Mouse (Mus musculus) liver, embryonic 11.5 days (tissue): Measurements from ENCODE around the gene Mgst3. TPM values are rescaled to one million over a fixed set of nuclear protein-coding genes. Genes with fewer than 3 reads are reported as not detected.
A peak's percentile ranks its signal among the peaks of the same experiment; 100 is the strongest.
"Not testable (repeated sequence)": the region's sequence is repeated elsewhere in the genome, so short reads cannot be mapped to it uniquely, and the experiment has no call there.

Experiments
- ATAC-seq: fragments of 200-750 bp; cut with Nextera tagmentation; replicated peaks from 2 replicates; pipeline ENCODE4 v1.8.0; 2017; ENCODE audit warnings: moderate number of reproducible peaks, mild to moderate bottlenecking, moderate TSS enrichment, moderate library complexity; ENCODE audit not compliant: low FRiP score
- DNase-seq: peaks from one replicate; pipeline ENCODE4 v3.0.0-alpha.2; 2017; ENCODE audit warnings: low spot score
- H3K27ac ChIP-seq: fragments of 300-500 bp; sonication (generic); 2 replicates; pipeline ENCODE4 v1.5.1; 2014; ENCODE audit warnings: mild to moderate bottlenecking, low read depth, low read length, control low read depth
- H3K27me3 ChIP-seq: fragments of 300-500 bp; sonication (generic); replicated peaks from 2 replicates; pipeline ENCODE4 v1.6.1; 2014; ENCODE audit warnings: low read length, mixed read lengths; ENCODE audit not compliant: control insufficient read depth, insufficient read depth
- H3K36me3 ChIP-seq: fragments of 300-500 bp; sonication (generic); 2 replicates; pipeline ENCODE4 v1.6.1; 2014; ENCODE audit warnings: mild to moderate bottlenecking, low read length, moderate library complexity, mixed read lengths; ENCODE audit not compliant: control insufficient read depth, insufficient read depth
- H3K4me1 ChIP-seq: fragments of 300-500 bp; sonication (generic); replicated peaks from 2 replicates; pipeline ENCODE4 v1.6.1; 2014; ENCODE audit warnings: low read length, mixed read lengths; ENCODE audit not compliant: control insufficient read depth, insufficient read depth
- H3K4me2 ChIP-seq: fragments of 300-500 bp; sonication (generic); 2 replicates; pipeline ENCODE4 v1.6.1; 2014; ENCODE audit warnings: mild to moderate bottlenecking, control low read depth, moderate library complexity
- H3K4me3 ChIP-seq: fragments of 300-500 bp; sonication (generic); 2 replicates; pipeline ENCODE4 v1.5.1; 2014; ENCODE audit warnings: low read depth, low read length, control low read depth
- H3K9ac ChIP-seq: fragments of 300-500 bp; sonication (generic); 2 replicates; pipeline ENCODE4 v1.6.1; 2014; ENCODE audit warnings: low read depth, low read length, control low read depth
- H3K9me3 ChIP-seq: fragments of 300-500 bp; sonication (generic); 2 replicates; pipeline ENCODE4 v1.6.1; 2016; ENCODE audit warnings: low read length, inconsistent platforms, mixed read lengths; ENCODE audit not compliant: control insufficient read depth
- WGBS: fragments of 180-500 bp; shearing (Covaris S2); extraction: QIAGEN DNeasy Blood & Tissue Kit; methylation state at CpG from one replicate; pipeline ENCODE4 v1.1.7; 2014; 5-methylcytosine and 5-hydroxymethylcytosine counted together
- polyA plus RNA-seq: library from polyadenylated mRNA; unstranded; fragments of >200 nt; fragmentation: Nextera tagmentation; extraction: Ambion mirVana; gene quantifications from 2 replicates; pipeline ENCODE4 v1.2.1, GENCODE M21; 2014

Mgst3 gene
- polyA plus RNA-seq, 1 experiment from 2014 or later = 242 TPM

- ATAC-seq (no peak), DNase-seq (no peak)
- Histone ChIP-seq H3K4me3 (no peak overlapping the region), H3K4me2 (no peak overlapping the region), H3K9ac (no peak overlapping the region), H3K4me1 (peaks cover 15% of the 10 kb centered on the region; the same call in 1 of the 2 replicates), H3K36me3 (peaks cover 32% of the 10 kb centered on the region), H3K9me3 (no peaks in the 10 kb centered on the region), H3K27me3 (no peaks in the 10 kb centered on the region), H3K27ac (no peak overlapping the region)
- 91% methylated on average over 4 of the region's 4 CpGs for WGBS
These were observed 30.8 kb downstream of the Mgst3 start for GRCm38 (mm10) chr1:167362819-167363218.

- H3K4me3 ChIP-seq = no peak overlapping the region
- ATAC-seq (no peak), DNase-seq (no peak)
- WGBS = 91% methylated on average over 4 of the region's 4 CpGs
- H3K27me3 ChIP-seq = no peaks in the 10 kb centered on the region
- no peaks in the 10 kb centered on the region for H3K4me1 ChIP-seq
- no peak overlapping the region for H3K4me2 ChIP-seq
- no peak overlapping the region for H3K9ac ChIP-seq
- H3K36me3 ChIP-seq = peaks cover 30% of the 10 kb centered on the region
- H3K9me3 ChIP-seq = no peaks in the 10 kb centered on the region
- H3K27ac ChIP-seq = no peak overlapping the region
These were observed 33.4 kb downstream of the Mgst3 start for GRCm38 (mm10) chr1:167360268-167360667.

GRCm38 (mm10) chr1:167358731-167359130 is 34.9 kb downstream of the Mgst3 start:
- DNase-seq (no peak), ATAC-seq (no peak)
- Histone ChIP-seq H3K9me3 (no peaks in the 10 kb centered on the region), H3K27ac (no peak overlapping the region), H3K4me3 (no peak overlapping the region), H3K4me2 (no peak overlapping the region), H3K4me1 (peaks cover 3% of the 10 kb centered on the region), H3K27me3 (no peaks in the 10 kb centered on the region), H3K9ac (no peak overlapping the region), H3K36me3 (peaks cover 33% of the 10 kb centered on the region)
- 90% methylated on average over 9 of the region's 9 CpGs for WGBS

GRCm38 (mm10) chr1:167357387-167357786 is 36.3 kb downstream of the Mgst3 start:
- Histone ChIP-seq H3K4me1 (peaks cover 5% of the 10 kb centered on the region), H3K4me3 (no peak overlapping the region), H3K4me2 (no peak overlapping the region), H3K9ac (no peak overlapping the region), H3K27ac (no peak overlapping the region), H3K36me3 (peaks cover 33% of the 10 kb centered on the region), H3K27me3 (no peaks in the 10 kb centered on the region), H3K9me3 (no peaks in the 10 kb centered on the region)
- 88% methylated on average over 9 of the region's 9 CpGs for WGBS
- no peak for DNase-seq
- ATAC-seq = no peak

GRCm38 (mm10) chr1:167352403-167352802 is 41.2 kb downstream of the Mgst3 start:
- Histone ChIP-seq H3K4me2 (no peak overlapping the region), H3K9ac (no peak overlapping the region), H3K4me3 (no peak overlapping the region), H3K27me3 (no peaks in the 10 kb centered on the region), H3K36me3 (peaks cover 24% of the 10 kb centered on the region), H3K27ac (no peak overlapping the region), H3K9me3 (no peaks in the 10 kb centered on the region), H3K4me1 (peaks cover 11% of the 10 kb centered on the region)
- WGBS = 88% methylated on average over 14 of the region's 14 CpGs
- ATAC-seq (no peak), DNase-seq (no peak)

GRCm38 (mm10) chr1:167350597-167351415 is 42.8 kb downstream of the Mgst3 start:
- ATAC-seq (no peak), DNase-seq (no peak)
- peak overlapping the region; percentile 79 for H3K4me2 ChIP-seq
- peaks cover 12% of the 10 kb centered on the region for H3K36me3 ChIP-seq
- peak overlapping the region; percentile 89 for H3K9ac ChIP-seq
- H3K4me1 ChIP-seq = peaks cover 11% of the 10 kb centered on the region
- H3K4me3 ChIP-seq = peak overlapping the region; percentile 85
- 28% methylated on average over 13 of the region's 13 CpGs for WGBS
- no peaks in the 10 kb centered on the region for H3K9me3 ChIP-seq
- H3K27me3 ChIP-seq = no peaks in the 10 kb centered on the region
- H3K27ac ChIP-seq = peak overlapping the region; percentile 91

GRCm38 (mm10) chr1:167349815-167350596 is 43.6 kb downstream of the Mgst3 start, which contains the start of gene Aldh9a1:
TSS of gene Aldh9a1 (plus strand) at chr1:167349991.
- H3K27ac ChIP-seq = peak within 1 kb of the TSS; percentile 91
- ATAC-seq = peak; percentile 96
- under 1% methylated on average over 55 of the region's 55 CpGs for WGBS

GRCm38 (mm10) chr1:167349206-167349605 is 44.4 kb downstream of the Mgst3 start:
- H3K4me3 ChIP-seq = peak overlapping the region; percentile 85; the same call in 1 of the 2 replicates
- not testable (repeated sequence) for H3K27ac ChIP-seq

More at GRCm38 (mm10) chr1:167349815-167350596, 43.6 kb downstream of the Mgst3 start, which contains the start of gene Aldh9a1:
- peak within 1 kb of the TSS; percentile 85 for H3K4me3 ChIP-seq
- H3K36me3 ChIP-seq = peaks cover 7% of the 10 kb centered on the region
- no peaks in the 10 kb centered on the region for H3K9me3 ChIP-seq
- peak within 1 kb of the TSS; percentile 79 for H3K4me2 ChIP-seq
- no peaks in the 10 kb centered on the region for H3K27me3 ChIP-seq
- H3K4me1 ChIP-seq = peaks cover 11% of the 10 kb centered on the region
- DNase-seq = peak; percentile 93
- H3K9ac ChIP-seq = peak within 1 kb of the TSS; percentile 89

More at GRCm38 (mm10) chr1:167349206-167349605, 44.4 kb downstream of the Mgst3 start:
- not testable (repeated sequence) for ATAC-seq, H3K9ac ChIP-seq, DNase-seq, H3K36me3 ChIP-seq, H3K9me3 ChIP-seq, H3K27me3 ChIP-seq
- peak overlapping the region; percentile 79 for H3K4me2 ChIP-seq
- peaks cover 11% of the 10 kb centered on the region for H3K4me1 ChIP-seq
- 39% methylated on average over 3 of the region's 3 CpGs for WGBS
